Mouse (Mus musculus) forebrain, embryonic 11.5 days (tissue): ENCODE results near the gene Prkra. TPM values are rescaled to one million over a fixed set of nuclear protein-coding genes. Genes with fewer than 3 reads are reported as not detected.

Experiments
- ATAC-seq: fragments of 200-750 bp; cut with Nextera tagmentation; replicated peaks from 2 replicates; pipeline ENCODE4 v1.8.0; 2017; ENCODE audit warnings: moderate TSS enrichment; ENCODE audit not compliant: low FRiP score
- DNase-seq: peaks from one replicate; pipeline ENCODE4 v3.0.0-alpha.2; 2017; ENCODE audit warnings: low spot score
- H3K27ac ChIP-seq: fragments of 300-500 bp; sonication (generic); 2 replicates; pipeline ENCODE4 v1.5.1; 2014; ENCODE audit warnings: low read depth, low read length
- H3K27me3 ChIP-seq: fragments of 300-500 bp; sonication (generic); 2 replicates; pipeline ENCODE4 v1.6.1; 2014; ENCODE audit warnings: mild to moderate bottlenecking, low read length, mixed read lengths; ENCODE audit not compliant: control insufficient read depth, insufficient read depth
- H3K36me3 ChIP-seq: fragments of 300-500 bp; sonication (generic); 2 replicates; pipeline ENCODE4 v1.6.1; 2014; ENCODE audit warnings: mild to moderate bottlenecking, low read length, moderate library complexity, mixed read lengths; ENCODE audit not compliant: control insufficient read depth, insufficient read depth
- H3K4me1 ChIP-seq: fragments of 300-500 bp; sonication (generic); replicated peaks from 2 replicates; pipeline ENCODE4 v1.6.1; 2014; ENCODE audit warnings: low read length, mixed read lengths; ENCODE audit not compliant: control insufficient read depth, insufficient read depth
- H3K4me2 ChIP-seq: fragments of 300-500 bp; sonication (generic); 2 replicates; pipeline ENCODE4 v1.6.1; 2014; ENCODE audit warnings: low read depth, mild to moderate bottlenecking, low read length, moderate library complexity, mixed read lengths; ENCODE audit not compliant: severe bottlenecking
- H3K4me3 ChIP-seq: fragments of 300-500 bp; sonication (generic); 2 replicates; pipeline ENCODE4 v1.5.1; 2014; ENCODE audit warnings: low read depth, low read length
- H3K9ac ChIP-seq: fragments of 300-500 bp; sonication (generic); 2 replicates; pipeline ENCODE4 v1.6.1; 2014; ENCODE audit warnings: low read length
- H3K9me3 ChIP-seq: fragments of 300-500 bp; sonication (generic); 2 replicates; pipeline ENCODE4 v1.6.1; 2016; ENCODE audit warnings: low read length, mixed read lengths; ENCODE audit not compliant: control insufficient read depth
- WGBS: fragments of 180-500 bp; shearing (Covaris S2); extraction: QIAGEN DNeasy Blood & Tissue Kit; methylation state at CpG from one replicate; pipeline ENCODE4 v1.1.7; 2014; 5-methylcytosine and 5-hydroxymethylcytosine counted together
- polyA plus RNA-seq: library from polyadenylated mRNA; unstranded; fragments of >200 nt; fragmentation: Nextera tagmentation; extraction: Ambion mirVana; gene quantifications from 2 replicates; pipeline ENCODE4 v1.2.1, GENCODE M21; 2014

Prkra gene
- polyA plus RNA-seq, 1 experiment from 2014 or later = 98.3 TPM

DNA sequence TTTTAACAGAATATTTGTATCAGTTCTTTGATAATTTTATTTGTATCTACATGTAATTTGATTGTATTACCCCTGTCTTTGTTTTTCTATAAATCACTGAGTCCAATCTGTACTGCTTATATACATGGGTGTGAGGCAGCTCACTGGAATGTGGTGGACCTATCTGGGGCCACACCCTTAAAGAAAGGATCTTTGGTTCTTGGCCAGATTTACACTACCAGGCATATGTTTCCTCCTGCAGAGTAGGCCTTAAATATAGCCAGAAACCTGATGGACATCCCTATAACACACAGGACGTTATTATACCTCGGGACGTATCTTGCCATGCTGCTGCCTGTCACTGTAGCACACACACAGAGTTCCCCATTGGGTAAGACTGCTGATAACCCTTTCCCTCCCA is 35.8 kb downstream of the Prkra start:
- ATAC-seq (no peak), DNase-seq (no peak)
- Histone ChIP-seq H3K27ac (no peak overlapping the region), H3K4me3 (no peak overlapping the region), H3K36me3 (no peaks in the 10 kb centered on the region), H3K9me3 (no peaks in the 10 kb centered on the region), H3K4me2 (no peak overlapping the region), H3K4me1 (no peaks in the 10 kb centered on the region), H3K27me3 (no peaks in the 10 kb centered on the region), H3K9ac (no peak overlapping the region)
- 92% methylated on average over 3 of the region's 3 CpGs for WGBS

DNA sequence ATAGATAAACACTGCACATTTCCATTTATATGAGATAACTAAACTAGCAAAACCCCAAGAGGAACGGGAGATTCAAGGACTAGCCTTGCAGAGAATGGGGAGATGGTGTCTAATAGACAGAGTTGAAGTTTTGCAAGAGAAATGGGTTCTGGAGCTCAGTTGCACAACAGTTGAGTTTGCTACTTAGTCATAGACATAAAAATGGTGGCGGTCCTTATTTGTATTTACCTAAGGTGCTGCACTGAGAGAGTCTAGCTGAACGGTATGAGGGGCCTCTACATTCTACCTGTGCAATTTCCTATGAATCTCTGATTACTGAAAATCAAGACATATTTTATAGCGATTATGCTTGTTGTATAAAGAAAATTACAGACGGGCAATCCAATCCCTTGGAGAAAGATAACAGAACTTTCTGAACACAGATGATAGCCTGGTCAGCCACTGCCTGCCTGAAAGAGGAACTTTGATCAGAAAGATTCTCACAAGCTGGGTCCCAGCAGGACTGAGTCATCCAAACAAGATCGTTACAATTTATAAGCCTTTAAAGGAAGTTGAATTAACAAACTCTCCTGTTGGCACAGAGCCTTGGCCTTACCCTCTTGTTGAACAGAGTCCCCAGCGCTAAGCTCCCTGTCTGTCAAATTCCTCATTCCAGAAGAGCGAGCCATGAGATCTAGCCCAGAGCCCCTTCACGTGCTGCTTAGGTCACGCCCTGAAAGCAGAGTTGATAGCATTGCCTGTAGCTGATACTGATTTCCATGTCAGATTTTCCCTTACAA is 37.3 kb downstream of the Prkra start:
- ATAC-seq (no peak), DNase-seq (no peak)
- 88% methylated on average over 10 of the region's 10 CpGs for WGBS
- Histone ChIP-seq H3K9ac (no peak overlapping the region), H3K4me1 (no peaks in the 10 kb centered on the region), H3K9me3 (no peaks in the 10 kb centered on the region), H3K27ac (no peak overlapping the region), H3K27me3 (no peaks in the 10 kb centered on the region), H3K4me3 (no peak overlapping the region), H3K36me3 (no peaks in the 10 kb centered on the region), H3K4me2 (no peak overlapping the region)

- no peak for DNase-seq
- no peak for ATAC-seq
- no peak overlapping the region for H3K4me3 ChIP-seq
- no peak overlapping the region for H3K4me2 ChIP-seq
- WGBS = 88% methylated on average over 3 of the region's 3 CpGs
- no peaks in the 10 kb centered on the region for H3K4me1 ChIP-seq
- no peaks in the 10 kb centered on the region for H3K36me3 ChIP-seq
- no peak overlapping the region for H3K27ac ChIP-seq
- no peaks in the 10 kb centered on the region for H3K9me3 ChIP-seq
- H3K9ac ChIP-seq = no peak overlapping the region
- no peaks in the 10 kb centered on the region for H3K27me3 ChIP-seq
Measured at GRCm38 (mm10) chr2:76606704-76607103, 41.1 kb downstream of the Prkra start.

DNA sequence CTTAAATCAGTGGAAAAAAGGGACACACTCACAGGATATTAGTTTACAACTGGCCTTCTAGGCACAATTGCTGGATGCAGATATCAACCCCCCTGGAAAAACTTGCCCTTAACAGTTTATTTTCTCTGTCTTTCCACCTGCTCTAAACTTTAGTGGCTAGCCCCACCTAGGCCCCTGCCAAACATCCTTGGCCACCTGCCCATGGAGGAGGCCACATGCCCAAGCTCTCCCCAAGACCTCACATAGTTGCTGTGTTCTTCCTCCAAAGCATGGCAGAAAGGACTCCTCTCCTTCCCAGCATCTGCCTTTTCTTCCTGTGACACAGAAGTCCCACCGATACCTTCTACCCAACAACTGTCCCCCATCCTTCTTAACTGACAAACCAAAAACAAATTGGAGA is 45.6 kb downstream of the Prkra start:
- Histone ChIP-seq H3K4me1 (no peaks in the 10 kb centered on the region), H3K27me3 (no peaks in the 10 kb centered on the region), H3K27ac (no peak overlapping the region), H3K9ac (no peak overlapping the region), H3K36me3 (no peaks in the 10 kb centered on the region), H3K4me3 (no peak overlapping the region), H3K4me2 (no peak overlapping the region), H3K9me3 (no peaks in the 10 kb centered on the region)
- no peak for ATAC-seq
- no peak for DNase-seq
- 96% methylated on average over 1 of the region's 1 CpGs for WGBS

- no peaks in the 10 kb centered on the region for H3K27me3 ChIP-seq
- WGBS = 73% methylated on average over 5 of the region's 5 CpGs
- no peak overlapping the region for H3K4me2 ChIP-seq
- DNase-seq (no peak), ATAC-seq (no peak)
- no peaks in the 10 kb centered on the region for H3K9me3 ChIP-seq
- no peaks in the 10 kb centered on the region for H3K4me1 ChIP-seq
- H3K9ac ChIP-seq = no peak overlapping the region
- no peak overlapping the region for H3K27ac ChIP-seq
- no peaks in the 10 kb centered on the region for H3K36me3 ChIP-seq
- H3K4me3 ChIP-seq = no peak overlapping the region
Measured at GRCm38 (mm10) chr2:76599214-76599613, 48.6 kb downstream of the Prkra start.

DNA sequence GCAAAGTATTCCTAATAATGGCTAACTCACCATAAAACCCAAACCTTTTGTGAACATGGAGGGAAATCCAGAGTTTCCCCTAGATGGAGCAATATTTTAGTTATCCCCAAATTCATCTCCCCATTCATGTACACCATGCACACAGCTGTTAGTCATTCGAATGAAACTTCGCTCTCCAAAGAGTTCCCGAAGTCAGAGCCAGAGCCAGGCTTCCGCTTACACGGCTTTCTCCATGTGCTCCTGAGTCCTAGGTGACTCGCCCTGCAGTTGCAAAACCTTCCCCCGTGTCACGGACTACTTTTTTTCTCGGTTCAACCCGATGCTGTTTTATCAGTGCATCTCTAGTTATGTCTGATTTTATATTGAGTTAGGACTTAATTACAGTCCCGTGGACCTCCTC is 50.3 kb downstream of the Prkra start:
- Histone ChIP-seq H3K4me2 (no peak overlapping the region), H3K4me3 (no peak overlapping the region), H3K27me3 (no peaks in the 10 kb centered on the region), H3K27ac (no peak overlapping the region), H3K9ac (no peak overlapping the region), H3K9me3 (no peaks in the 10 kb centered on the region), H3K36me3 (no peaks in the 10 kb centered on the region), H3K4me1 (no peaks in the 10 kb centered on the region)
- ATAC-seq = no peak
- 86% methylated on average over 11 of the region's 11 CpGs for WGBS
- no peak for DNase-seq

GRCm38 (mm10) chr2:76592401-76592924 is 55.4 kb downstream of the Prkra start:
- Histone ChIP-seq H3K4me3 (no peak overlapping the region), H3K4me2 (no peak overlapping the region), H3K27me3 (no peaks in the 10 kb centered on the region), H3K4me1 (no peaks in the 10 kb centered on the region), H3K36me3 (no peaks in the 10 kb centered on the region), H3K9me3 (no peaks in the 10 kb centered on the region), H3K27ac (no peak overlapping the region), H3K9ac (no peak overlapping the region)
- no peak for ATAC-seq
- DNase-seq = no peak
- 66% methylated on average over 3 of the region's 3 CpGs for WGBS

DNA sequence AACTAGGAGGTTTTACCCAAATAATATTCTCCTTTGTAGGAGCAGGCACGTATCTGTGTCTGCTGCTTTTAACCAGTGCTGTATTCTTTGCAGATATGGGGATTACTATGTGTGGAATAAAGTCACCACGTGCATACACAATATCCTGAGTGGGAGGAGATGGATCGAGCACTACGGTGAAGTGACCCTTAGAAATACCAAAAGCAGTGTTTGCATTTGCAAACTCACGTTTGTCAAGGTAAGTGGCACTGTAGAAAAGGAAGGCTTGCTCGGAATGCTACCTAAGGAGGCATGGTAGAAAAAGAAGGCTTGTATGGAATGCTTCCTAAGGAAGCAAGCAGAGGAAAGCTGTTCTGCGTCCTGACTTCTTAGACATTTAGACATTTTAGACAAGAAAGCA is 57.6 kb downstream of the Prkra start:
- no peak overlapping the region for H3K4me2 ChIP-seq
- no peak overlapping the region for H3K9ac ChIP-seq
- H3K27me3 ChIP-seq = no peaks in the 10 kb centered on the region
- H3K36me3 ChIP-seq = no peaks in the 10 kb centered on the region
- no peak for DNase-seq
- no peaks in the 10 kb centered on the region for H3K4me1 ChIP-seq
- WGBS = 88% methylated on average over 7 of the region's 7 CpGs
- no peak overlapping the region for H3K4me3 ChIP-seq
- no peaks in the 10 kb centered on the region for H3K9me3 ChIP-seq
- no peak overlapping the region for H3K27ac ChIP-seq
- ATAC-seq = no peak

- Histone ChIP-seq H3K9ac (no peak overlapping the region), H3K4me3 (no peak overlapping the region), H3K27me3 (no peaks in the 10 kb centered on the region), H3K4me2 (no peak overlapping the region), H3K9me3 (no peaks in the 10 kb centered on the region), H3K36me3 (no peaks in the 10 kb centered on the region), H3K27ac (no peak overlapping the region), H3K4me1 (no peaks in the 10 kb centered on the region)
- no peak for ATAC-seq
- no peak for DNase-seq
- WGBS = 89% methylated on average over 10 of the region's 10 CpGs
Measured at GRCm38 (mm10) chr2:76586906-76587305, 60.9 kb downstream of the Prkra start.
